In the genomic region with DNA sequence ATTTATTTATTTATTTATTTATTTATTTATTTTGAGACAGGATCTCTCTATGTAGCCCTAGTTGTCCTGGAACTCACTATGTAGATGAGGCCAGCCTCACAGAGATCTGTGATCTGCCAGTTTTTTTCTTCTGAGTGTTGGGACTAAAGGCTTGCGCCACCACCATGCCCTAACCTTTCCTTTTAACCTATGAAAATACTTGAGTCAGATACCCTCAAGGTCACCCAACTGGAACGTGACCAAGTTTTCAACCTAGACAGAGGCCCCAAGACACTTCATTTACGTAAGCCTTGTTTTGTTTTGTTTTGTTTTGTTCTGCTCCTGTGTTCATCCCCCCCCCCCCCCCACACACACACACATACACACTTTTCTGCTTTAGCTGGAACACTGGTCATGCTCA, we compare ENCODE assay signal across 13 mouse cellular contexts.
"Had no signal": no experiment of that assay in that cellular context is flagged by ENCODE, and none has a peak within 500 bp of the region (broad histone marks: within the 10 kb centered on the region; RNA-seq: fewer than 3 reads in every experiment).

No protein-coding gene starts in this region.

- H3K27me3 ChIP-seq: kidney, embryonic 15.5 days had no signal

- DNase-seq: kidney, postnatal 10 days; kidney, postnatal 36 days; layer of hippocampus, postnatal 36 days; lung, adult 2 months; lung, postnatal 14 days; lung, postnatal 4 days; midbrain, embryonic 14.5 days; thymus, adult 18-20 months; thymus, postnatal 36 days had no signal

- H3K9ac ChIP-seq: kidney, embryonic 15.5 days; liver, embryonic 15.5 days had no signal

- H3K9me3 ChIP-seq: kidney, embryonic 15.5 days had no signal

- H3K4me2 ChIP-seq: kidney, embryonic 15.5 days; midbrain, embryonic 11.5 days had no signal

- H3K36me3 ChIP-seq: kidney, embryonic 15.5 days; liver, embryonic 15.5 days had no signal

- H3K27ac ChIP-seq: kidney, embryonic 15.5 days; left cerebral cortex, adult 2 months had no signal

- H3K4me3 ChIP-seq: kidney, embryonic 15.5 days; left cerebral cortex, adult 2 months; liver, embryonic 15.5 days had no signal
